Mouse (Mus musculus) stomach, postnatal 0 days (tissue): ENCODE measurements around the gene Nipal3. TPM values are rescaled to one million over a fixed set of nuclear protein-coding genes. Genes with fewer than 3 reads are reported as not detected.

Experiments used
- ATAC-seq: fragments of 200-750 bp; cut with Nextera tagmentation; 2 replicates; pipeline ENCODE4 v1.8.0; 2017; ENCODE audit not compliant: low FRiP score, low TSS enrichment
- DNase-seq: peaks from one replicate; pipeline ENCODE4 v3.0.0-alpha.2; 2016; ENCODE audit warnings: low spot score
- H3K27ac ChIP-seq: fragments of 300-500 bp; sonication (generic); replicated peaks from 2 replicates; pipeline ENCODE4 v1.5.1; 2014; ENCODE audit warnings: mild to moderate bottlenecking, control low read depth
- H3K27me3 ChIP-seq: fragments of 300-500 bp; sonication (generic); 2 replicates; pipeline ENCODE4 v1.6.1; 2014; ENCODE audit warnings: low read length; ENCODE audit not compliant: control insufficient read depth, insufficient read depth
- H3K36me3 ChIP-seq: fragments of 300-500 bp; sonication (generic); 2 replicates; pipeline ENCODE4 v1.6.1; 2014; ENCODE audit warnings: low read length, mixed read lengths; ENCODE audit not compliant: control insufficient read depth, insufficient read depth
- H3K4me1 ChIP-seq: fragments of 300-500 bp; sonication (generic); replicated peaks from 2 replicates; pipeline ENCODE4 v1.6.1; 2014; ENCODE audit warnings: antibody characterized with exemption; ENCODE audit not compliant: control insufficient read depth, insufficient read depth
- H3K4me2 ChIP-seq: fragments of 300-500 bp; sonication (generic); replicated peaks from 2 replicates; pipeline ENCODE4 v1.6.1; 2014; ENCODE audit warnings: low read depth, mild to moderate bottlenecking, control low read depth, moderate library complexity
- H3K4me3 ChIP-seq: fragments of 300-500 bp; sonication (generic); 2 replicates; pipeline ENCODE4 v1.5.1; 2014; ENCODE audit warnings: low read depth, low read length, control low read depth
- H3K9ac ChIP-seq: fragments of 300-500 bp; sonication (generic); 2 replicates; pipeline ENCODE4 v1.6.1; 2014; ENCODE audit warnings: mild to moderate bottlenecking, low read length, control low read depth, mixed read lengths
- H3K9me3 ChIP-seq: fragments of 300-500 bp; sonication (generic); 2 replicates; pipeline ENCODE4 v1.6.1; 2016; ENCODE audit warnings: low read length; ENCODE audit not compliant: control insufficient read depth
- CTCF ChIP-seq: IDR thresholded peaks from 2 replicates; pipeline ENCODE4 v1.5.1; 2016; ENCODE audit warnings: antibody characterized with exemption, low read depth, mild to moderate bottlenecking, moderate library complexity
- EP300 ChIP-seq: optimal IDR thresholded peaks from 2 replicates; pipeline ENCODE3; 2016; ENCODE audit warnings: antibody characterized with exemption
- WGBS: fragments of 180-500 bp; shearing (Covaris S2); extraction: QIAGEN DNeasy Blood & Tissue Kit; methylation state at CpG from one replicate; pipeline ENCODE4 v1.1.7; 2014; 5-methylcytosine and 5-hydroxymethylcytosine counted together
- polyA plus RNA-seq: library from polyadenylated mRNA; unstranded; fragments of >200 nt; fragmentation: Nextera tagmentation; extraction: Ambion mirVana; gene quantifications from 2 replicates; pipeline ENCODE4 v1.2.1, GENCODE M21; 2015

Nipal3 gene
- polyA plus RNA-seq, 1 experiment from 2014 or later: 5.3 TPM

GRCm38 (mm10) chr4:135453164-135453563 lies 41.7 kb downstream of the Nipal3 start:
- 0 out of 2 replicates have a peak overlapping the region, but pooled peaks have one; percentile 30 for H3K27ac ChIP-seq
- no peaks in the 10 kb centered on the region for H3K4me1 ChIP-seq
- no peak overlapping the region for H3K4me2 ChIP-seq
- H3K9me3 ChIP-seq: no peaks in the 10 kb centered on the region
- no peak for ATAC-seq
- DNase-seq: no peak
- H3K36me3 ChIP-seq: no peaks in the 10 kb centered on the region
- H3K27me3 ChIP-seq: no peaks in the 10 kb centered on the region
- H3K9ac ChIP-seq: no peak overlapping the region
- no peak overlapping the region for H3K4me3 ChIP-seq
- no peak for TF ChIP-seq EP300
- no peak for TF ChIP-seq CTCF
- 65% methylated on average over 6 of the region's 6 CpGs for WGBS

GRCm38 (mm10) chr4:135451360-135452015 lies 43.4 kb downstream of the Nipal3 start:
- TF ChIP-seq CTCF (no peak), EP300 (no peak)
- 32% methylated on average over 18 of the region's 18 CpGs for WGBS
- Histone ChIP-seq H3K4me1 (no peaks in the 10 kb centered on the region), H3K4me3 (no peak overlapping the region), H3K9ac (no peak overlapping the region), H3K9me3 (no peaks in the 10 kb centered on the region), H3K4me2 (peak overlapping the region; percentile 32), H3K36me3 (no peaks in the 10 kb centered on the region), H3K27me3 (no peaks in the 10 kb centered on the region), H3K27ac (no peak overlapping the region)
- ATAC-seq: no peak
- DNase-seq: no peak

DNA sequence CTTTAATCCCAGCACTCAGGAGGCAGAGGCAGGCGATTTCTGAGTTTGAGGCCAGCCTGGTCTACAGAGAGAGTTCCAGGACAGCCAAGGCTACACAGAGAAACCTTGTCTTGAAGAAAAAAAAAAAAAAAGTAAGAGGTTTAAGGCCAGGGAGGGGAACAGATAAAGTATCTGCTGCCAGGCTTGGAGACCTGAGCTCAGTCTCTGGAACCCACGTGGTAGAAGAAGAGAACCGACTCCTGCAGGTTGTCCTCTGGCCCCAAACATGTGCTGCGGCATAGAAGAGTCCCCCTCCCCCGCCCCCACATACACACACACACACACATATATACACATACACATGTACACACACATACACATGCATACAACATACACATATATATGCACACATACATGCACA lies 52.4 kb downstream of the Nipal3 start:
- 72% methylated on average over 5 of the region's 5 CpGs for WGBS
- TF ChIP-seq CTCF (no peak), EP300 (no peak)
- peak; percentile 9 for DNase-seq
- Histone ChIP-seq H3K36me3 (no peaks in the 10 kb centered on the region), H3K9me3 (no peaks in the 10 kb centered on the region), H3K4me2 (no peak overlapping the region), H3K27ac (no peak overlapping the region), H3K4me3 (no peak overlapping the region), H3K9ac (no peak overlapping the region), H3K4me1 (no peaks in the 10 kb centered on the region), H3K27me3 (no peaks in the 10 kb centered on the region)
- ATAC-seq: no peak

DNA sequence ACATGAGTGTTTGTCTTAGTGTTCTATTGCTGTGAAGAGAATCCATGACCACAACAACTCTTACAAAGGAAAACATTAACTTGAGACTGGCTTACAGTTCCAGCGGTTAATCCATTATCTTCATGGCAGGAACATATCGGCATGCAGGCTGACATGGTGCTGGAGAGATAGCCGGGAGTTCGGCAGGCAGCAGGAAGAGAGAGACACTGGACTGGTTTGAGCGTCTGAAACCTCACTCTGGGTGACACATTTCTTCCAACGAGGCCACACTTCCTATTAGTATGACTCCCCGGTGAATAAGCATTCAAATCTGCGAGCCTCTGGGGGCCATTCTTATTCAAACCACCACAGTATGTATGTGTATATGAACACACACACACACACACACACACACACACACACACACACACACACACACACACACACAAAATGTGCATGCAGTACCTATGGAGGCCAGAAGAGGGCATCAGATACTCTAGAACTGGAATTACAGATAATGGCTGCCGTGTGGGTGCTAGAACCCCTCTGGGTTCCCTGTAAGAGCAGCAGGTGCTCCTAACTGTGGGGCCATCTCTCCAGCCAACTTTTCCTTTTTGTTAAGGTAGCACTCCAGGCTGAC lies 54.8 kb downstream of the Nipal3 start:
- Histone ChIP-seq H3K27me3 (no peaks in the 10 kb centered on the region), H3K9me3 (no peaks in the 10 kb centered on the region), H3K27ac (no peak overlapping the region; the same call in 1 of the 2 replicates), H3K36me3 (no peaks in the 10 kb centered on the region), H3K4me3 (no peak overlapping the region), H3K4me2 (no peak overlapping the region), H3K9ac (no peak overlapping the region), H3K4me1 (no peaks in the 10 kb centered on the region)
- TF ChIP-seq CTCF (peak; percentile 78), EP300 (no peak)
- peak; percentile 22; the same call in 1 of the 2 replicates for ATAC-seq
- 48% methylated on average over 9 of the region's 9 CpGs for WGBS
- DNase-seq: peak; percentile 60

DNA sequence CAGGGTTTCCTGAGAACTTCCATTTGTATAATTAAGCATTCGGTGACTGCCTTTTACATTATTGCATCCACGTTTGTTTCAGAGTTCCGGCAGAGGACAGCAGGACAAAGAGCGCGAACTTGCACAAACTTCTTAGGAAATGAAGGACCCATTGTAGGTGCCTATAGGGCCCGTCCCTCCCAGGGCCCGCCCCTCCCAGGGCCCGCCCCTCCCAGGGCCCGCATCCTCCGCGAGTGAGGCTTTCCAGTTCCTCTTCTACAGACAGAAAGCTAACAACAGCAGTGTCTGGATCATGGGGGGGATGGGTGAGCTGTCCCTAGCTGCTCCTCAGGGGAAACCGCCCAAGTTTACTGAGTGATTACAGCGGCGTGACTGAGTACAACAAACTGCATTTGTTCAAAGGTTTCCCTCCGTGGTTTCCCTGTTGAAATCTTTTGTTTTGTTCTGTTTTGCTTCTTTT lies 55.6 kb downstream of the Nipal3 start:
- H3K9ac ChIP-seq: no peak overlapping the region
- no peaks in the 10 kb centered on the region for H3K36me3 ChIP-seq
- WGBS: 2% methylated on average over 15 of the region's 15 CpGs
- no peaks in the 10 kb centered on the region for H3K4me1 ChIP-seq
- DNase-seq (peak; percentile 79), ATAC-seq (peak; percentile 82)
- H3K9me3 ChIP-seq: no peaks in the 10 kb centered on the region
- H3K4me2 ChIP-seq: peak overlapping the region; percentile 42
- H3K27ac ChIP-seq: peak overlapping the region; percentile 45; the same call in 1 of the 2 replicates
- H3K27me3 ChIP-seq: no peaks in the 10 kb centered on the region
- TF ChIP-seq CTCF (no peak), EP300 (no peak)
- no peak overlapping the region for H3K4me3 ChIP-seq

DNA sequence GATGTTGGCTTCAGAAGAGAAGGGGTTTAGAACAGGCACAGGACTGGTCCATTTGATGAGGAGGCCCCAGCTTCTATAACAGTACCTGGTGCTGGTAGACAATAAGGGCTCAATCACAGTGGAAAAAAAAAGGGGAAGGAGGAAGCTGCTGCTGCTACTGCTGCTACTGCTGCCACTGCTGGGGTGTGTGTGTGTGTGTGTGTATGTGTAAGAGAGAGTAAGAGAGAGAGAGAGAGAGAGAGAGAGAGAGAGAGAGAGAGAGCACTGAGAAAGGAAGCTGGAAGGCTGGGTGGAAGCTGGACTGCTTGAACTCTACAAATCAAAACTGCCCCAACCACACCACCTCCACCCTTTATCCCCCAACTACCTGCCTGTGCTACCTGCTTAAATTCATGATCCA lies 56.9 kb downstream of the Nipal3 start:
- ATAC-seq: no peak
- Histone ChIP-seq H3K36me3 (no peaks in the 10 kb centered on the region), H3K4me3 (no peak overlapping the region), H3K4me1 (0 out of 2 replicates have a peak, but pooled peaks cover 3% of the 10 kb centered on the region), H3K27me3 (no peaks in the 10 kb centered on the region), H3K9ac (no peak overlapping the region), H3K4me2 (no peak overlapping the region), H3K27ac (no peak overlapping the region), H3K9me3 (no peaks in the 10 kb centered on the region)
- DNase-seq: no peak
- TF ChIP-seq CTCF (no peak), EP300 (no peak)
